Mouse (Mus musculus) kidney, embryonic 15.5 days (tissue): Measurements from ENCODE around the gene Wdfy1. TPM values are rescaled to one million over a fixed set of nuclear protein-coding genes. Genes with fewer than 3 reads are reported as not detected.

ENCODE experiments used
- ATAC-seq: fragments of 200-750 bp; cut with Nextera tagmentation; replicated peaks from 2 replicates; pipeline ENCODE4 v1.8.0; 2017; ENCODE audit warnings: moderate TSS enrichment; ENCODE audit not compliant: low FRiP score
- H3K27ac ChIP-seq: fragments of 300-500 bp; sonication (generic); 2 replicates; pipeline ENCODE4 v1.5.1; 2015; ENCODE audit warnings: mild to moderate bottlenecking, inconsistent platforms
- H3K27me3 ChIP-seq: fragments of 300-500 bp; sonication (generic); 2 replicates; pipeline ENCODE4 v1.6.1; 2015; ENCODE audit warnings: inconsistent platforms
- H3K36me3 ChIP-seq: fragments of 300-500 bp; sonication (generic); 2 replicates; pipeline ENCODE4 v1.6.1; 2015; ENCODE audit warnings: inconsistent platforms
- H3K4me1 ChIP-seq: fragments of 300-500 bp; sonication (generic); 2 replicates; pipeline ENCODE4 v1.6.1; 2015; ENCODE audit warnings: inconsistent platforms
- H3K4me2 ChIP-seq: fragments of 300-500 bp; sonication (generic); 2 replicates; pipeline ENCODE4 v1.6.1; 2015; ENCODE audit warnings: moderate library complexity, mild to moderate bottlenecking, inconsistent platforms
- H3K4me3 ChIP-seq: fragments of 300-500 bp; sonication (generic); replicated peaks from 2 replicates; pipeline ENCODE4 v1.5.1; 2015; ENCODE audit warnings: mild to moderate bottlenecking, inconsistent platforms
- H3K9ac ChIP-seq: fragments of 300-500 bp; sonication (generic); 2 replicates; pipeline ENCODE4 v1.6.1; 2015; ENCODE audit warnings: mild to moderate bottlenecking, inconsistent platforms
- H3K9me3 ChIP-seq: fragments of 300-500 bp; sonication (generic); replicated peaks from 2 replicates; pipeline ENCODE4 v1.6.1; 2016; ENCODE audit warnings: inconsistent platforms
- WGBS: fragments of 180-500 bp; shearing (Covaris S2); methylation state at CpG from one replicate; pipeline ENCODE4 v1.1.7; 2015; ENCODE audit warnings: mixed read lengths; 5-methylcytosine and 5-hydroxymethylcytosine counted together
- polyA plus RNA-seq: library from polyadenylated mRNA; unstranded; fragments of >200 nt; fragmentation: Nextera tagmentation; extraction: Ambion mirVana; gene quantifications from 2 replicates; pipeline ENCODE4 v1.2.1, GENCODE M21; 2015

The Wdfy1 gene
- polyA plus RNA-seq, 1 experiment from 2014 or later, result 47.5 TPM

GRCm38 (mm10) chr1:79759006-79759405 lies 16.9 kb downstream of the Wdfy1 start:
- no peak overlapping the region for H3K4me3 ChIP-seq
- no peaks in the 10 kb centered on the region for H3K36me3 ChIP-seq
- H3K9me3 ChIP-seq, result no peaks in the 10 kb centered on the region
- no peak overlapping the region for H3K9ac ChIP-seq
- H3K27me3 ChIP-seq, result no peaks in the 10 kb centered on the region
- ATAC-seq, result no peak
- peaks cover 29% of the 10 kb centered on the region for H3K4me1 ChIP-seq
- no peak overlapping the region for H3K4me2 ChIP-seq
- WGBS, result 25% methylated on average over 2 of the region's 2 CpGs
- H3K27ac ChIP-seq, result no peak overlapping the region

DNA sequence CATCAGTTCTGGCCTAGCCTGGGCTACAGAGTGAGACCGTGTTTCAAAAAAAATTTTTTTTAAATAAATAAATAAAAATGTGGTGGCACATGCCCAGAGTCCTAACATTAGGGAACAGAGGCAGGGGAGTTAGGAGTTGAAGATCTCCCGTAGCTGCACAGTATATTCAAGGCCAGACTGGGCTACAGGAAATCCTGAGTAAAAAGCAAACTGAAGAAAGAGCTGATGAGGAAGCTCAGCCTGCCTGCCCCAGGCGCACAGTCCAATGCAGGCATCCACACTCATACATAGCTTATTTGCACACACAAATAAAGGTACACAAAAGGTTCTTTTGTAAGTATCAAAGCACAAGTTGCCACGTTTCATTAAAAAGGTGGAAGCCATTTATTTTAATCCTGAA lies 18.3 kb downstream of the Wdfy1 start:
- no peak overlapping the region for H3K4me2 ChIP-seq
- no peaks in the 10 kb centered on the region for H3K9me3 ChIP-seq
- H3K27me3 ChIP-seq, result no peaks in the 10 kb centered on the region
- WGBS, result 83% methylated on average over 4 of the region's 4 CpGs
- ATAC-seq, result no peak
- peaks cover 29% of the 10 kb centered on the region for H3K4me1 ChIP-seq
- H3K9ac ChIP-seq, result no peak overlapping the region
- H3K27ac ChIP-seq, result peak overlapping the region; percentile 25; the same call in 1 of the 2 replicates
- no peaks in the 10 kb centered on the region for H3K36me3 ChIP-seq
- no peak overlapping the region for H3K4me3 ChIP-seq

- Histone ChIP-seq H3K4me3 (no peak overlapping the region), H3K36me3 (no peaks in the 10 kb centered on the region), H3K9me3 (no peaks in the 10 kb centered on the region), H3K9ac (no peak overlapping the region), H3K4me1 (peaks cover 25% of the 10 kb centered on the region), H3K4me2 (no peak overlapping the region), H3K27me3 (no peaks in the 10 kb centered on the region), H3K27ac (peak overlapping the region; percentile 71)
- ATAC-seq, result no peak
- WGBS, result 40% methylated on average over 7 of the region's 7 CpGs
Observed at GRCm38 (mm10) chr1:79757161-79757560, 18.8 kb downstream of the Wdfy1 start.

DNA sequence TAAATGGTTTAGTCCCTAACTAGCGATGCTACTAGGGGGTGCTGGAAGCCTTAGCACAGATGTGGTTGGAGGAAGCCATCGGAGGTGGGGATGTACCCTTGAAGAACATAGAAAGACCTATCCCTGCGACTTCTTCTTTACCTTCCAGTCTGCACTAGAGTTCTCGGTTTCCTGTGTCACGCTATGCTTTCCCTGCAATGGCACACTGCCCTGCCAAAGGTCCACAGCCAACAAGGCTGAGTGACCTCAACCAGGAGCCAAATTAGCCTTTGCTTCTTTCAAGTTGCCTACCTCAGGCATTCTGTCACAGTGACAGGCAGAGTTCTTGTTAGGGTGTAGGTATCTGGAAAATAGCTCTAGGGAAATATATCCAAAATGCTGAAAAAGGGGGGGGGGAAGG lies 19.5 kb downstream of the Wdfy1 start:
- Histone ChIP-seq H3K9me3 (no peaks in the 10 kb centered on the region), H3K9ac (no peak overlapping the region), H3K4me2 (no peak overlapping the region), H3K4me1 (peaks cover 21% of the 10 kb centered on the region), H3K27ac (peak overlapping the region; percentile 71), H3K36me3 (no peaks in the 10 kb centered on the region), H3K4me3 (no peak overlapping the region), H3K27me3 (no peaks in the 10 kb centered on the region)
- ATAC-seq, result no peak
- 87% methylated on average over 5 of the region's 5 CpGs for WGBS

DNA sequence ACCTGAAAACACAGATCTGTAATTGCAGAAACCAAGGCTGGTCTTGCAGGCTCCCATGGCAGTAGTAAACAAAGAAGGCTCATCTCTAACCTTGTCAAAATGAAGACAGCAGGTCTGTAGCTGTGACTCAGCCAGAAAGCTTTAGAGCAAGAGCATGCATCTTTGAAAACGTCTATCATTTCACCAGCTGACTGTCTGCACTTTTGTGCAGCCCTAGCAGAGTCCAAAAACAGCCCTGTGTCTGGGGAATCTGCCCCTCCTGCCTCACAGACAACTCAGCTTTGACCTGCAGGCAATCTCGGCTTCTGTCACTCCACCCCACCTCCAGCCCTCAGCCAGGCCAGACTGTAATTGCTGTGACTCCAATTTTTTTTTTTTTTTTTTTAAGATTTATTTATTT lies 20.6 kb downstream of the Wdfy1 start:
- H3K9me3 ChIP-seq, result no peaks in the 10 kb centered on the region
- H3K4me2 ChIP-seq, result no peak overlapping the region
- no peak overlapping the region for H3K27ac ChIP-seq
- H3K4me3 ChIP-seq, result no peak overlapping the region
- ATAC-seq, result no peak
- no peak overlapping the region for H3K9ac ChIP-seq
- WGBS, result 51% methylated on average over 2 of the region's 2 CpGs
- no peaks in the 10 kb centered on the region for H3K27me3 ChIP-seq
- 0 out of 2 replicates have a peak, but pooled peaks cover 3% of the 10 kb centered on the region for H3K36me3 ChIP-seq
- peaks cover 15% of the 10 kb centered on the region for H3K4me1 ChIP-seq

GRCm38 (mm10) chr1:79754936-79755335 lies 21.0 kb downstream of the Wdfy1 start:
- WGBS, result 72% methylated on average over 3 of the region's 3 CpGs
- no peak overlapping the region for H3K4me2 ChIP-seq
- no peak overlapping the region for H3K9ac ChIP-seq
- no peak overlapping the region for H3K4me3 ChIP-seq
- H3K27me3 ChIP-seq, result no peaks in the 10 kb centered on the region
- ATAC-seq, result no peak
- 0 out of 2 replicates have a peak, but pooled peaks cover 4% of the 10 kb centered on the region for H3K36me3 ChIP-seq
- H3K27ac ChIP-seq, result no peak overlapping the region
- H3K9me3 ChIP-seq, result no peaks in the 10 kb centered on the region
- peaks cover 13% of the 10 kb centered on the region for H3K4me1 ChIP-seq

DNA sequence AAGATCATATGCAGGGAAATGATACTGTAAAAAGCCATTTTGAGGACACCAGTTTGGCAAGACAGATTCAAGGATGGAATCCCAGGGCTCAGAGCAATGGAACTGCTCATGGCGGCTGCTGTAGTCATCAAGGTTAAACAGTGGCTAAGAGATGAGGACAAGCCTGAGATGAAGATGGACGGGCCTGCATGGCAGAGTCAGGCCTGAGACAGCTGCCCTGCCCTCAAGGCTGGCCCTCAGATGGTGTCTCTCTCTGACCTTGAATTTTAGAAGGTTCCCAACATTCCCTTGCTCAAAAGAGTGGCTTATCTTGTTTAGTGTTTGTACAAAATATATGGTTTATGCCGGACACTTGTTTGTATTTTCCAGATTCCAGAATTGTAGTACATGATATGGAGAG lies 22.5 kb downstream of the Wdfy1 start:
- no peak overlapping the region for H3K27ac ChIP-seq
- 0 out of 2 replicates have a peak, but pooled peaks cover 4% of the 10 kb centered on the region for H3K36me3 ChIP-seq
- H3K9me3 ChIP-seq, result no peaks in the 10 kb centered on the region
- 87% methylated on average over 3 of the region's 3 CpGs for WGBS
- ATAC-seq, result no peak
- no peak overlapping the region for H3K9ac ChIP-seq
- H3K4me2 ChIP-seq, result no peak overlapping the region
- H3K4me3 ChIP-seq, result no peak overlapping the region
- no peaks in the 10 kb centered on the region for H3K27me3 ChIP-seq
- peaks cover 3% of the 10 kb centered on the region; the same call in 1 of the 2 replicates for H3K4me1 ChIP-seq

- Histone ChIP-seq H3K27me3 (no peaks in the 10 kb centered on the region), H3K4me2 (no peak overlapping the region), H3K4me3 (no peak overlapping the region), H3K27ac (no peak overlapping the region), H3K9me3 (no peaks in the 10 kb centered on the region), H3K9ac (no peak overlapping the region), H3K4me1 (peaks cover 2% of the 10 kb centered on the region; the same call in 1 of the 2 replicates), H3K36me3 (0 out of 2 replicates have a peak, but pooled peaks cover 4% of the 10 kb centered on the region)
- ATAC-seq, result no peak
- 59% methylated on average over 4 of the region's 4 CpGs for WGBS
Observed at GRCm38 (mm10) chr1:79752714-79753340, 23.1 kb downstream of the Wdfy1 start.

DNA sequence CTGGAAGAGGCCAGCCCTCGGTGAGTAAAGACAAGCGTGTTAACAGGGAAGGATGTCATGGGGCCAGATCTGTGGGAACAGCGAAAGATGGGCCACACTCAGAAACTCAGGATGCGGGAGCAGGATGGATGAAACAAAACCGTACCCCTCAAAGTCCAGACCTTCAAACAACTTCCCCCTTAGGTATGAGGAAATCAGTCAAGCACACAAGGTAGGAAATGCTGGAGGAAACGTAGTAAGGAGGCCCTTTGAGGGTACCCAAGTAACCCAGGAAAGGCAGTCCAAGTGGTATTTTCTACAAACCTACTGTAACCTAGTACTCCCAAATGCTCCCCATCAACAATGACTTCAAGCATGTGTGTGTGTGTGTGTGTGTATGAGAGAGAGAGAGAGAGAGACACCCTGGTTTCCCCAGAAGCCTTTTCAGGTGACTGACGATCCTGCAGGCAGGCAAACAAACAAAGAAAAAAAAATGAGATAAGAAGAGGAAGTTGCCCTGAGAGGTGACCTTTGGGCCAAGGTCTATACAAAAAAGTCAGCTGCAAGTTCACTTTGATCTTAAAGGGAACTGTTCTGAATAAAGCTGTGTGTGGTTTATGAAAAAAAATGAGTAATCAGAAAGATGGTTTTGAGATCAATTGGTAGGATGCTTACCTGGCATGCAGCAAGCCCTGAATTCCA lies 23.8 kb downstream of the Wdfy1 start:
- no peak overlapping the region for H3K4me2 ChIP-seq
- 0 out of 2 replicates have a peak, but pooled peaks cover 4% of the 10 kb centered on the region for H3K36me3 ChIP-seq
- ATAC-seq, result no peak
- WGBS, result 74% methylated on average over 7 of the region's 7 CpGs
- H3K9me3 ChIP-seq, result no peaks in the 10 kb centered on the region
- H3K4me1 ChIP-seq, result peaks cover 2% of the 10 kb centered on the region; the same call in 1 of the 2 replicates
- H3K4me3 ChIP-seq, result no peak overlapping the region
- no peaks in the 10 kb centered on the region for H3K27me3 ChIP-seq
- H3K27ac ChIP-seq, result peak overlapping the region; percentile 19; the same call in 1 of the 2 replicates
- no peak overlapping the region for H3K9ac ChIP-seq

DNA sequence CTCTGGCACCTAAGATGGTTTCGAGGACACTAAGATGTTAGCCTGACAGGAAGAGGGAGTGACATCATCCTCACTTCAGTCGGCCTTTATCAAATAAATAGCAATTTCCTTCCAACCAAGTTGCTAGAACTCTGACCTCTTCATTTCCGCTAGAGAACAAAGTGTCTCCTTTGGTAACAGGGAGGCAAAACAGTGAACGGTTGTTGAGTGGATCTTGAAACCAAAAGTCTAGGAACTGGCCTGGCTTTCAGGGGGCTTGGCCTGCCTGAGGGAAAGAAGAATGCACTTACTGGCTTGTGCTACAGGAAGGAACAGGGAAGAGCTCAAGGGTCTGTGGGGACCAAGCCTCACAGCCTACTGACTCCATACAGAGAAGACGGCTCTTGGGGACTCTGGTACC lies 24.8 kb downstream of the Wdfy1 start:
- Histone ChIP-seq H3K9ac (no peak overlapping the region), H3K4me3 (no peak overlapping the region), H3K36me3 (0 out of 2 replicates have a peak, but pooled peaks cover 4% of the 10 kb centered on the region), H3K4me2 (no peak overlapping the region), H3K9me3 (no peaks in the 10 kb centered on the region), H3K4me1 (0 out of 2 replicates have a peak, but pooled peaks cover 2% of the 10 kb centered on the region), H3K27me3 (no peaks in the 10 kb centered on the region), H3K27ac (peak overlapping the region; percentile 19; the same call in 1 of the 2 replicates)
- 74% methylated on average over 5 of the region's 5 CpGs for WGBS
- no peak for ATAC-seq

DNA sequence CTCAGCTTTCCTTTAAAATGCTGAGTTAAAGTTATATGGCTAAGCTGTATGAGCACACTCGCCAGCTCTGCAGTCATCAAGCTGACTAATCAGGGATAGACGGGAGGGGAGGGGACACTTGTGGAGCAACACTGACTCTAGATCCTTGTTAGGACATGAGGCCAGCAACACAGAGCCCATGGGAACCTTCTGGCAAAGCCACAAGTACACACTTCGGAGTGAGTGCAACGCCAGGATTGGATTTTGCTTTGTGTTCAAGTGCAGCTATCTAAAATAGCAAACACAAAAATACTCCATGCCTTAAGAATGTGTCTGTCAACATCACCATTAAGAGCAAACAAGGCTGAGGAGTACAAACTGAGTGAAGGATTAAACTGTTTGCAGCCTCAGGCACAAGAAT lies 29.9 kb downstream of the Wdfy1 start:
- no peak overlapping the region for H3K4me3 ChIP-seq
- no peaks in the 10 kb centered on the region for H3K27me3 ChIP-seq
- no peaks in the 10 kb centered on the region for H3K4me1 ChIP-seq
- no peak overlapping the region for H3K9ac ChIP-seq
- no peak overlapping the region for H3K4me2 ChIP-seq
- no peak overlapping the region for H3K27ac ChIP-seq
- H3K36me3 ChIP-seq, result 0 out of 2 replicates have a peak, but pooled peaks cover 4% of the 10 kb centered on the region
- no peak for ATAC-seq
- no peaks in the 10 kb centered on the region for H3K9me3 ChIP-seq
- 81% methylated on average over 4 of the region's 4 CpGs for whole genome bisulfite sequencing

GRCm38 (mm10) chr1:79743385-79743784 lies 32.6 kb downstream of the Wdfy1 start:
- ATAC-seq, result no peak
- Histone ChIP-seq H3K36me3 (0 out of 2 replicates have a peak, but pooled peaks cover 7% of the 10 kb centered on the region), H3K27me3 (no peaks in the 10 kb centered on the region), H3K4me2 (no peak overlapping the region), H3K4me3 (no peak overlapping the region), H3K9me3 (no peaks in the 10 kb centered on the region), H3K4me1 (no peaks in the 10 kb centered on the region), H3K9ac (no peak overlapping the region), H3K27ac (no peak overlapping the region)
- 89% methylated on average over 1 of the region's 1 CpGs for WGBS
